Mouse (Mus musculus) heart, adult 11 months (tissue): ENCODE results near the gene Tas1r3.

Source experiments
- DNase-seq: peaks from one replicate; pipeline ENCODE4 v3.0.0; 2022

The Tas1r3 gene

GRCm38 (mm10) chr4:155863001-155863400, at the start of gene Tas1r3:
TSS of gene Tas1r3 (minus strand) at chr4:155863362.
- peak; percentile 92 for DNase-seq

GRCm38 (mm10) chr4:155908751-155909150, 45.6 kb upstream of the Tas1r3 start:
- DNase-seq: peak; percentile 82

- DNase-seq: peak; percentile 78
Observed at GRCm38 (mm10) chr4:155908281-155908680, 45.1 kb upstream of the Tas1r3 start.

- peak; percentile 80 for DNase-seq
Observed at GRCm38 (mm10) chr4:155907003-155907402, 43.8 kb upstream of the Tas1r3 start.

GRCm38 (mm10) chr4:155906125-155906524, 43.0 kb upstream of the Tas1r3 start:
- DNase-seq: no peak

GRCm38 (mm10) chr4:155905634-155906033, 42.5 kb upstream of the Tas1r3 start:
- DNase-seq: peak; percentile 81

GRCm38 (mm10) chr4:155904318-155905102, 41.3 kb upstream of the Tas1r3 start:
- peak; percentile 85 for DNase-seq

- DNase-seq: peak; percentile 88
Observed at GRCm38 (mm10) chr4:155903246-155903645, 40.1 kb upstream of the Tas1r3 start.

- peak; percentile 95 for DNase-seq
Observed at GRCm38 (mm10) chr4:155901205-155901604, 38.0 kb upstream of the Tas1r3 start.

- peak; percentile 87 for DNase-seq
Observed at GRCm38 (mm10) chr4:155899355-155899754, 36.2 kb upstream of the Tas1r3 start.

GRCm38 (mm10) chr4:155898318-155898717, 35.2 kb upstream of the Tas1r3 start:
- DNase-seq: peak; percentile 62

- DNase-seq: peak; percentile 92
Observed at GRCm38 (mm10) chr4:155896461-155896860, 33.3 kb upstream of the Tas1r3 start.

GRCm38 (mm10) chr4:155895826-155896225, 32.7 kb upstream of the Tas1r3 start:
- peak; percentile 91 for DNase-seq

GRCm38 (mm10) chr4:155895216-155895615, 32.1 kb upstream of the Tas1r3 start:
- peak; percentile 98 for DNase-seq

- peak; percentile 99 for DNase-seq
Observed at GRCm38 (mm10) chr4:155894311-155894881, 31.2 kb upstream of the Tas1r3 start.

- peak; percentile 91 for DNase-seq
Observed at GRCm38 (mm10) chr4:155893212-155893690, 30.1 kb upstream of the Tas1r3 start.

- DNase-seq: no peak
Observed at GRCm38 (mm10) chr4:155892438-155893211, 29.5 kb upstream of the Tas1r3 start.

- DNase-seq: peak; percentile 99
Observed at GRCm38 (mm10) chr4:155892017-155892416, 28.9 kb upstream of the Tas1r3 start.

- peak; percentile 99 for DNase-seq
Observed at GRCm38 (mm10) chr4:155891551-155892001, 28.4 kb upstream of the Tas1r3 start, which contains the start of the genes Pusl1 and Acap3. TSS of gene Pusl1 (minus strand) at chr4:155891781. TSS of gene Acap3 (plus strand) at chr4:155891822.

GRCm38 (mm10) chr4:155891011-155891471, 27.9 kb upstream of the Tas1r3 start:
- no peak for DNase-seq

- DNase-seq: peak; percentile 91
Observed at GRCm38 (mm10) chr4:155889316-155889715, 26.2 kb upstream of the Tas1r3 start.

- DNase-seq: peak; percentile 72
Observed at GRCm38 (mm10) chr4:155888181-155888580, 25.0 kb upstream of the Tas1r3 start.

GRCm38 (mm10) chr4:155887674-155888073, 24.5 kb upstream of the Tas1r3 start:
- DNase-seq: peak; percentile 84
